Mouse (Mus musculus) CH12.LX (cell line): ENCODE measurements around the gene Gm44973. TPM values are rescaled to one million over a fixed set of nuclear protein-coding genes. Genes with fewer than 3 reads are reported as not detected.
A peak's percentile ranks its signal among the peaks of the same experiment; 100 is the strongest.

Experiments used
- DNase-seq: peaks from one replicate; pipeline ENCODE4 v3.0.0-alpha.2; 2013; ENCODE audit errors: extremely low read depth
- H3K27ac ChIP-seq: 2 replicates; pipeline ENCODE4 v1.5.1; 2012; ENCODE audit warnings: low read depth, mild to moderate bottlenecking, control low read depth, moderate library complexity; ENCODE audit not compliant: insufficient read depth
- H3K27me3 ChIP-seq: replicated peaks from 2 replicates; pipeline ENCODE3; 2012; ENCODE audit warnings: inconsistent platforms
- H3K36me3 ChIP-seq, 2 experiments: replicated peaks in 1 of 2; 2 replicates each; pipeline versions ENCODE3 to v1.6.1; 2012; ENCODE audit warnings: inconsistent platforms in 1 of 2, low read length in 1 of 2, mild to moderate bottlenecking in 1 of 2, mixed read lengths in 1 of 2, moderate library complexity in 1 of 2; ENCODE audit not compliant: control insufficient read depth in 1 of 2, insufficient read depth in 1 of 2
- H3K4me1 ChIP-seq, 2 experiments: 2 replicates each; pipeline ENCODE4 v1.6.1; 2012; ENCODE audit warnings: inconsistent platforms in 1 of 2, moderate library complexity in 1 of 2; ENCODE audit not compliant: insufficient read depth in 2 of 2, control insufficient read depth in 1 of 2
- H3K4me2 ChIP-seq: 2 replicates; pipeline ENCODE4 v1.6.1; 2012; ENCODE audit warnings: low read depth, mild to moderate bottlenecking, control low read depth; ENCODE audit not compliant: poor library complexity, insufficient read depth, severe bottlenecking
- H3K4me3 ChIP-seq, 3 experiments: fragments of 150-350 bp in 1 of 3; sonication (generic) in 1 of 3; replicated peaks in 1 of 3; 2 replicates each; pipeline versions ENCODE3 to v1.5.1; 2011 to 2012; ENCODE audit warnings: low read depth in 2 of 3, low read length in 2 of 3, mild to moderate bottlenecking in 2 of 3, moderate library complexity in 2 of 3, control low read depth in 1 of 3, improper control_type of control experiment in 1 of 3, inconsistent platforms in 1 of 3, mixed read lengths in 1 of 3; ENCODE audit not compliant: poor library complexity in 1 of 3
- H3K79me2 ChIP-seq: replicated peaks from 2 replicates; pipeline ENCODE4 v1.6.1; 2012; ENCODE audit warnings: mild to moderate bottlenecking, moderate library complexity; ENCODE audit not compliant: control insufficient read depth, poor library complexity, insufficient read depth, severe bottlenecking; ENCODE audit errors: extremely low read depth
- H3K9ac ChIP-seq: 2 replicates; pipeline ENCODE4 v1.6.1; 2012; ENCODE audit warnings: low read depth, mild to moderate bottlenecking, control low read depth, moderate library complexity; ENCODE audit not compliant: insufficient read depth
- H3K9me3 ChIP-seq: replicated peaks from 2 replicates; pipeline ENCODE3; 2012; ENCODE audit warnings: low read length, inconsistent platforms, mixed read lengths
- BHLHE40 ChIP-seq: IDR thresholded peaks from 2 replicates; pipeline ENCODE4 v1.6.1; 2011; ENCODE audit warnings: mild to moderate bottlenecking, low read depth, low read length, improper control_type of control experiment
- CHD2 ChIP-seq: IDR thresholded peaks from 2 replicates; pipeline ENCODE4 v1.6.1; 2011; ENCODE audit warnings: low read length, improper control_type of control experiment
- CTCF ChIP-seq, 2 experiments: IDR thresholded peaks in 1 of 2; conservative IDR thresholded peaks in 1 of 2; 2 replicates each; pipeline ENCODE4 v1.5.1; 2011 to 2012; ENCODE audit warnings: low read depth in 2 of 2, low read length in 2 of 2, improper control_type of control experiment in 1 of 2, inconsistent platforms in 1 of 2, mild to moderate bottlenecking in 1 of 2, moderate library complexity in 1 of 2
- E2F4 ChIP-seq: IDR thresholded peaks from 2 replicates; pipeline ENCODE4 v1.6.1; 2011; ENCODE audit warnings: low read depth, low read length, improper control_type of control experiment; ENCODE audit not compliant: insufficient replicate concordance
- ELF1 ChIP-seq: IDR thresholded peaks from 2 replicates; pipeline ENCODE4 v1.6.1; 2014; ENCODE audit warnings: low read depth, mild to moderate bottlenecking, inconsistent platforms, low read length, improper control_type of control experiment
- GABPA ChIP-seq: IDR thresholded peaks from 2 replicates; pipeline ENCODE4 v1.6.1; 2012; ENCODE audit warnings: low read depth, low read length, improper control_type of control experiment, inconsistent platforms; ENCODE audit not compliant: insufficient replicate concordance
- HCFC1 ChIP-seq: IDR thresholded peaks from 2 replicates; pipeline ENCODE4 v1.6.1; 2012; ENCODE audit warnings: low read depth, mild to moderate bottlenecking, inconsistent platforms, low read length, improper control_type of control experiment
- IRF4 ChIP-seq: IDR thresholded peaks from 2 replicates; pipeline ENCODE4 v1.6.1; 2014; ENCODE audit warnings: low read depth, mild to moderate bottlenecking, inconsistent platforms, low read length, improper control_type of control experiment
- JUN ChIP-seq: IDR thresholded peaks from 2 replicates; pipeline ENCODE4 v1.6.1; 2011; ENCODE audit warnings: low read depth, mild to moderate bottlenecking, low read length, improper control_type of control experiment, moderate library complexity; ENCODE audit not compliant: insufficient read depth
- JUND ChIP-seq: conservative IDR thresholded peaks from 2 replicates; pipeline ENCODE4 v1.6.1; 2011; ENCODE audit warnings: low read depth, low read length, improper control_type of control experiment
- KAT2A ChIP-seq: IDR thresholded peaks from 2 replicates; pipeline ENCODE4 v1.6.1; 2012; ENCODE audit warnings: low read length, improper control_type of control experiment, inconsistent platforms; ENCODE audit not compliant: insufficient replicate concordance
- MAFK ChIP-seq: IDR thresholded peaks from 2 replicates; pipeline ENCODE4 v1.6.1; 2011; ENCODE audit warnings: low read length, improper control_type of control experiment; ENCODE audit not compliant: insufficient replicate concordance
- MAZ ChIP-seq: IDR thresholded peaks from 2 replicates; pipeline ENCODE4 v1.6.1; 2012; ENCODE audit warnings: low read depth, mild to moderate bottlenecking, inconsistent platforms, low read length, improper control_type of control experiment, moderate library complexity
- MEF2A ChIP-seq: IDR thresholded peaks from 2 replicates; pipeline ENCODE4 v1.6.1; 2014; ENCODE audit warnings: low read depth, mild to moderate bottlenecking, inconsistent platforms, low read length, improper control_type of control experiment, borderline replicate concordance
- MXI1 ChIP-seq: IDR thresholded peaks from 2 replicates; pipeline ENCODE4 v1.6.1; 2011; ENCODE audit warnings: mild to moderate bottlenecking, low read depth, low read length, improper control_type of control experiment
- MYC ChIP-seq: IDR thresholded peaks from 2 replicates; pipeline ENCODE4 v1.6.1; 2011; ENCODE audit warnings: low read depth, mild to moderate bottlenecking, improper control_type of control experiment, low read length
- NELFE ChIP-seq: IDR thresholded peaks from 2 replicates; pipeline ENCODE4 v1.6.1; 2011; ENCODE audit warnings: low read depth, low read length, improper control_type of control experiment
- NRF1 ChIP-seq: IDR thresholded peaks from 2 replicates; pipeline ENCODE4 v1.6.1; 2014; ENCODE audit warnings: low read depth, mild to moderate bottlenecking, inconsistent platforms, low read length, improper control_type of control experiment, moderate library complexity
- PAX5 ChIP-seq: IDR thresholded peaks from 2 replicates; pipeline ENCODE4 v1.6.1; 2012; ENCODE audit warnings: low read length, inconsistent platforms, mixed read lengths
- POLR2A ChIP-seq: IDR thresholded peaks from 2 replicates; pipeline ENCODE4 v1.6.1; 2011; ENCODE audit warnings: low read depth, mild to moderate bottlenecking, improper control_type of control experiment, low read length
- POLR2AphosphoS2 ChIP-seq: IDR thresholded peaks from 2 replicates; pipeline ENCODE4 v1.6.1; 2011; ENCODE audit warnings: low read depth, low read length, improper control_type of control experiment
- RAD21 ChIP-seq: IDR thresholded peaks from 2 replicates; pipeline ENCODE4 v1.6.1; 2011; ENCODE audit warnings: low read depth, mild to moderate bottlenecking, low read length, improper control_type of control experiment, moderate library complexity
- RCOR1 ChIP-seq: conservative IDR thresholded peaks from 2 replicates; pipeline ENCODE4 v1.6.1; 2012; ENCODE audit warnings: low read depth, mild to moderate bottlenecking, inconsistent platforms, low read length, improper control_type of control experiment
- SIN3A ChIP-seq: IDR thresholded peaks from 2 replicates; pipeline ENCODE4 v1.6.1; 2012; ENCODE audit warnings: low read length, improper control_type of control experiment, inconsistent platforms
- SMC3 ChIP-seq: IDR thresholded peaks from 2 replicates; pipeline ENCODE4 v1.6.1; 2011; ENCODE audit warnings: low read depth, low read length, improper control_type of control experiment
- TBP ChIP-seq: conservative IDR thresholded peaks from 2 replicates; pipeline ENCODE4 v1.6.1; 2011; ENCODE audit warnings: low read depth, low read length, improper control_type of control experiment
- UBTF ChIP-seq: IDR thresholded peaks from 2 replicates; pipeline ENCODE4 v1.6.1; 2012; ENCODE audit warnings: low read depth, mild to moderate bottlenecking, inconsistent platforms, low read length, improper control_type of control experiment, moderate library complexity
- USF2 ChIP-seq: conservative IDR thresholded peaks from 2 replicates; pipeline ENCODE4 v1.6.1; 2011; ENCODE audit warnings: low read depth, low read length, improper control_type of control experiment
- ZC3H11A ChIP-seq: IDR thresholded peaks from 2 replicates; pipeline ENCODE4 v1.6.1; 2012; ENCODE audit warnings: low read depth, mild to moderate bottlenecking, inconsistent platforms, low read length, improper control_type of control experiment
- ZMIZ1 ChIP-seq: IDR thresholded peaks from 2 replicates; pipeline ENCODE4 v1.6.1; 2012; ENCODE audit warnings: low read depth, mild to moderate bottlenecking, inconsistent platforms, low read length, improper control_type of control experiment
- dilution Hi-C: fragments of 300-500 bp; cut with MboI; formaldehyde crosslinking; loops from 2 replicates; pipeline ENCODE4 v1.14.3; 2020; ENCODE audit warnings: low sequenced_read_pairs; ENCODE audit not compliant: extremely low pct_unique_long_range_greater_than_20kb, extremely low pct_ligation_motif_present
- in situ Hi-C: fragments of 300-500 bp; cut with MboI; formaldehyde crosslinking; loops from 3 replicates; pipeline ENCODE4 v1.14.3; 2019; ENCODE audit warnings: low sequenced_read_pairs, low pct_ligation_motif_present, low pct_unique_long_range_greater_than_20kb, mixed read lengths
- polyA plus RNA-seq: library from polyadenylated mRNA; unstranded; fragments of >175 nt; gene quantifications from 2 replicates; pipeline ENCODE4 v1.2.1, GENCODE M21; 2012; ENCODE audit warnings: low read depth; ENCODE audit not compliant: insufficient read length
- total RNA-seq, 2 experiments: library from RNA; depleted of rRNA; stranded (reverse); fragments of 300-350 nt in 1 of 2; fragments of >200 nt in 1 of 2; gene quantifications; 2 replicates each; pipeline ENCODE4 v1.2.3; 2012 to 2014

Gene Gm44973
- total and polyA plus RNA-seq, 3 experiments, result 1.3 to 6.3 TPM; not detected in 1

- Histone ChIP-seq H3K4me3 (peak overlapping the region; percentile 67 to 90 (median 73)), H3K9ac (peak overlapping the region; percentile 92), H3K36me3 (peaks cover 4 to 25% of the 10 kb centered on the region in 2 experiments), H3K4me2 (peak overlapping the region; percentile 76), H3K4me1 (peaks cover 2 to 47% of the 10 kb centered on the region in 2 experiments; a peak in 3 of 4 replicates), H3K9me3 (no peaks in the 10 kb centered on the region)
- dilution Hi-C loops, result no loop called here
- TF ChIP-seq ELF1 (peak; percentile 76), E2F4 (no peak), GABPA (no peak), CHD2 (peak; percentile 77; the same call in 1 of the 2 replicates), PAX5 (no peak), ZMIZ1 (peak; percentile 56; the same call in 1 of the 2 replicates), KAT2A (peak; percentile 54; the same call in 1 of the 2 replicates), POLR2AphosphoS2 (no peak), CTCF (conservative IDR thresholded peaks at IDR 0.05 in 1 of 2, IDR thresholded peaks at IDR 0.05 in 1 of 2; ENCODE audit: low read depth in 2 of 2, low read length in 2 of 2) (peak in 1 of 2 experiments; percentile 77; a peak in 3 of 4 replicates), RAD21 (peak; percentile 24), UBTF (no peak), NRF1 (peak; percentile 95), USF2 (no peak), MXI1 (peak; percentile 92), NELFE (peak; percentile 40; the same call in 1 of the 2 replicates), SIN3A (peak; percentile 69; the same call in 1 of the 2 replicates), BHLHE40 (peak; percentile 93), TBP (peak; percentile 58; the same call in 1 of the 2 replicates), MAFK (no peak), POLR2A (peak; percentile 64), HCFC1 (peak; percentile 37), MAZ (peak; percentile 85), JUN (no peak), SMC3 (peak; percentile 64), ZC3H11A (no peak), MEF2A (peak; percentile 55; the same call in 1 of the 2 replicates), IRF4 (peak; percentile 7; the same call in 1 of the 2 replicates), MYC (peak; percentile 85; the same call in 1 of the 2 replicates), JUND (no peak), RCOR1 (no peak)
- TF ChIP-seq, all 38 proteins: peak for 19
- DNase-seq, result peak; percentile 97
- in situ Hi-C loops, result loop anchor here (5.0 kb wide), 1 partner anchor 66 kb away; the partner anchor contains the start of gene Rasl2-9
- peaks cover 35% of the 10 kb centered on the region for H3K79me2 ChIP-seq
- peak overlapping the region; percentile 90 for H3K27ac ChIP-seq
- no peaks in the 10 kb centered on the region for H3K27me3 ChIP-seq
Observed at GRCm38 (mm10) chr7:5060944-5061773, 45.9 kb downstream of the Gm44973 start.
